Mouse (Mus musculus): ENCODE data around the gene Pjvk.
"Not testable (repeated sequence)": the region's sequence is repeated elsewhere in the genome, so short reads cannot be mapped to it uniquely, and the experiment has no call there.

The Pjvk gene

DNA sequence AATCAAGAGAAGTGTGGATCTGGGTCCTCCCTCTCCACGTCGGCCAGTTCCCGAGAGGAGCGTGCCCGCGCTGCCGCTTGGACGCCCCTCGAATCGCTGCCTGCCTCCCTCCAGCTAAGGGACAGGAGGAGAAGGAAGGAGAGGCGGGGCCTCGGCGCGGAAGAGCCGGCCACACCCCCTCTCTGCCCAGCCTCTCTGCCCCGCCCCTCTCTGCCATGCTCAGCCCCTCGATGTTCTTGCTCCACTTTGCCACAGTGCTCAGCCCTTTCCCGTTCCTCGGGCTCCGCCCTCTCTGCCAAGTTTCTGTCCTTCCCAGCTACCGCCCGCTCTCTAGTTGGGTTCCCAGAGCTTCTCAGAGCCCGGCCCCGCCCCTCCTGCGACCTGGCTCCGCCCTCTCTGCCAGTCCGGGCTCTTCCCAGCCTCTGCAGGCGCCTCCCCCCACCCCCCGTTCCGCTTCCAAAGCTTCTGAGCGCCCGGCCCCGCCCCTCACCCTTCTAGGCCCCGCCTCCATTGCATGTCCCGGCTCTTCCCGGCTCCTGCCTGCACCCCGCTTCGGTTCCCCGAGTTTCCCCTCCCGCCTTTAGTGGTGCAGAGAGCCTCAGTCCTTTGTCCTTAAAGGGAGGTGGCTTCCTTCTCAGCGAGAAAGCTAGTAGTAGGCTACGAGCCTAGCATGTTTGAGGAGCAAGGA lies at the start of gene Pjvk, which contains the start of gene Prkra:
Pjvk (plus strand) TSS at position 594 of the 688 bp plus-strand sequence.
Prkra (minus strand) TSS at position 133 of the 688 bp plus-strand sequence.
- peak; percentile 89 to 94 for DNase-seq (ENCODE audit: low spot score in 2 of 2)

DNA sequence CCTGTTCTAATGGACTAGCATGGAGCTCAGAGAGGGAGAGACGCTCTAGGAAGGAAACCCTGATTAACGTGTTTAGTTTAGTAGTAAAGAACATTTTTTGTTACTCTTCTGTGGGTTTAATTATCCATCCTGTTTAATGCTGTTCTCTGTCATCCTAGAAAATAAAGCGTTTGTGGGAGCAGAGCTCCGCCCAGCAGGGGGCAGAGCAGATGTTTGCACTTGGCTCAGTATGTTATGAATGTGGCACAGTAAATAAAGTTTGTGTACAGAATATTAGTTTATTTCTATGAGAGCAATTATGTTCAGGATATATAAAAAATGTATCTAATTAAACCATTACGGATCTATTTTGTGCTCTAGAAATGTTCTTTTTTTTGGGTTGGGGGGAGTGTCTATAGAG lies 49.1 kb upstream of the Pjvk start:
- no peak for DNase-seq (ENCODE audit: low spot score in 2 of 2)

DNA sequence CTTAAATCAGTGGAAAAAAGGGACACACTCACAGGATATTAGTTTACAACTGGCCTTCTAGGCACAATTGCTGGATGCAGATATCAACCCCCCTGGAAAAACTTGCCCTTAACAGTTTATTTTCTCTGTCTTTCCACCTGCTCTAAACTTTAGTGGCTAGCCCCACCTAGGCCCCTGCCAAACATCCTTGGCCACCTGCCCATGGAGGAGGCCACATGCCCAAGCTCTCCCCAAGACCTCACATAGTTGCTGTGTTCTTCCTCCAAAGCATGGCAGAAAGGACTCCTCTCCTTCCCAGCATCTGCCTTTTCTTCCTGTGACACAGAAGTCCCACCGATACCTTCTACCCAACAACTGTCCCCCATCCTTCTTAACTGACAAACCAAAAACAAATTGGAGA lies 46.0 kb upstream of the Pjvk start:
- DNase-seq (ENCODE audit: low spot score in 2 of 2), result no peak

- DNase-seq (ENCODE audit: low spot score in 2 of 2), result no peak
Observed at GRCm38 (mm10) chr2:76606704-76607103, 41.6 kb upstream of the Pjvk start.

- no peak for DNase-seq (ENCODE audit: low spot score in 2 of 2)
Observed at GRCm38 (mm10) chr2:76610326-76611104, 37.8 kb upstream of the Pjvk start.

GRCm38 (mm10) chr2:76611996-76612395 lies 36.3 kb upstream of the Pjvk start:
- DNase-seq (ENCODE audit: low spot score in 2 of 2), result no peak

DNA sequence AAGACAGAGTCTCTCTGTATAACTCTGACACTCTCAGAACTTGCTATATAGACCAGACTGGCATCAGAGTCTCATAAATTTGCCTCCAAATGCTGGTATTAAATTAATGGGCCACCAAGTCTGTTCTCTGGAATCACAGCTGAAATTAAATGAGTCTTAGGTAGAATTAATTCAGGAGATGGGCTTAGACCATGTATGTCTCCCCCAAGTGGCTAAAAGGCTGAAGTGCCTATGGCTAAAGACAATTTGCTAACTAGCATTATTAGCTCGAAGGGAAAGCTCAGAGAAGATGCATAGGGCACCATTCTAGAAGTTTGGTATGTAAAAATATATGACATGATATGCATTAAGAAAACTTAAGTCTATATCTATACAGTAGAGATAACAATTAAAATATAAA lies 30.2 kb upstream of the Pjvk start:
- no peak for DNase-seq (ENCODE audit: low spot score in 2 of 2)

- DNase-seq (ENCODE audit: low spot score in 2 of 2), result no peak
Observed at GRCm38 (mm10) chr2:76620188-76620587, 28.1 kb upstream of the Pjvk start.

GRCm38 (mm10) chr2:76621724-76622123 lies 26.6 kb upstream of the Pjvk start:
- no peak for DNase-seq (ENCODE audit: low spot score in 2 of 2)

DNA sequence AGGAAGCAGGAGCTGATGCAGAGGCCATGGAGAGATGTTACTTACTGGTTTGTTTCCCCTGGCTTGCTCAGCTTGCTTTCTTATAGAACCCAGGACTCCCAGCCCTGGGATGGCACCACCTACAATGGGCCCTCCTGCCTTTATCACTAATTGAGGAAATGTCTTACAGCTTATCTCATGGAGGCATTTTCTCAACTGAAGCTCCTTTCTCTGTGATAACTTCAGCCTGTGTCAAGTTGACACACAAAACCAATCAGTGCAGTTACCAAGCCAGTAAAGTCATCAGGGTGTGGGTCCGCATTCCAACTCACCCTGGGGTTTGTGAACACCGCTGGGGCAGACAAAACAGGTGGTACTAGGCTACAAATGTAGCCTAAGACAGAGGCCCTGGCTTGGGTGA lies 26.0 kb upstream of the Pjvk start:
- not testable (repeated sequence) for DNase-seq (ENCODE audit: low spot score in 2 of 2)

DNA sequence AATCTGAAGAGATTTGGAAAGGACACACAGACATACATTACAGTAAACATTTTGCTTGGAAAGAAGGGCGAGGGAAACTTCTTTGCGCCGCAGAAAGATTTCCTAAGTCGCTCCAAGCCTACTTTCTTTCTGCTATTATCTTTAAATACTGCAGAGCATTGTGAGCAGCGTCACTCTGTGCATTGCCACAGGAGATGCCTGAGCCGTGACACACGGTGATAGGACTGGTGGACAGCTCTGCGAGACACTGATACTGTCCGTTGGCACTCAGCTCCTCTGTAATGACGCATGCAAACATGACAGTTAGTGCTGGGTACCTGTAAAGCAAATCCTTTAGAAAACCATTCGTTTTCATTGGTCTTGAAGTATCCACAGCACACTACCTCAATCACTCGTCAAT lies 18.0 kb upstream of the Pjvk start:
- DNase-seq (ENCODE audit: low spot score in 2 of 2), result no peak

DNA sequence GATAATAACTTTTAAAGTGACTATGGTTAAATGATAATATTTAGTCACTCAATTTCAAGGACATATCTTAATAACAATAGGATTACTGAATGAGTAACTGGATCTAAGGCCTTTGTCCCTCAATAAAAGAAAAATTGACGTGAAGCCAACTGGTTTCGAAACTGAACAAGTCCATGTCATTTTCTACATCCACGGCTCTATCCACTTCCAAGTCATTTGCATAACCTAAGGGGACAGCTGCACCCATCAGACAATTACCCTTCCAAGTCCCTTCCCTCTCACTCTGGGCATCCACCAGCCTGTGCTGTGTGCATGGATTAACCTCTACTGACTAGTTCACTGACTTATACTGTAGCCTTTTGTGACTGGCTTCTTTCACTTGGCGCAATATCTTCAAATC lies 16.7 kb upstream of the Pjvk start:
- no peak for DNase-seq (ENCODE audit: low spot score in 2 of 2)

- DNase-seq (ENCODE audit: low spot score in 2 of 2), result no peak
Observed at GRCm38 (mm10) chr2:76639637-76640036, 8.6 kb upstream of the Pjvk start.

DNA sequence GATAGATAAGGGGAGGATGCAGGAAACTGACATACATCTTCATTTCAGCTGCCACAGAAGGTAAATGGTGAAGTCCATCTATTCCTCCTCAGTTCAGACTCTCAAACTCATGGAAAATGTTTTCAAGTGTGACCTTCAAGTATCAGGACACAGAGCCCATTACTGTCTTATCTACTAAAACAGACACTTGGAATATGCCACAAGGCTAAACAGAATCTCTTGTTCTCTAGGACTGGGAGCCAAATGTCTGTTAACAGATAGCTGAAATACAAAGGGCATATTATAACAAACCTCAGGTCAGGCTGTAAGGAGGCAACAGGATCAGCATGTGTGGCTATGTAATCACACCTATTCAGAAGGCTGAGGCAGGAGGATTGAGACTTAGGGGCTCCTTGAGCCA lies 4.5 kb upstream of the Pjvk start:
- no peak for DNase-seq (ENCODE audit: low spot score in 2 of 2)

DNA sequence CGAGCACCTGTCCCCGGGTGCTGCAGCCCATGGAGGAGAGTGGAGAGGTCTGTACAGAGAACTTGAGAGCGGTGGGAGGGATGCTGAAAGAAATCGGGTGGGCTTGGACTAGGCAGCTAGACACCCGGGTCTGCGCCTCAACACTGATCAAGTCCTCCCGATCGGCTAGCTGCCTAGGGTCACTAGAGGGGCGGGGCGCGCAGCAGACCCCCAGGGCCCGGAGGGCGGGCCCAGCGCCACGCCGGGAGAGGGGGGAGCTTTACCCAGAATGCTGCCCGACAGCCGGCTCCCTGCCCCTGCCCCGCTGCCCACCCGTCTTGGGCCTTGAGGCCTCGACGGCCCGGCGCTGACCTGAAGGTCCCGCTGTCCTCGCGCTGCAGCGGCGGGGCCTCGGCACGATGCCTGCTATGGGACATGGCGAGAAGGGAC lies 821 bp upstream of the Pjvk start:
- peak in 1 of 2 experiments; percentile 66 for DNase-seq (ENCODE audit: low spot score in 2 of 2)

DNA sequence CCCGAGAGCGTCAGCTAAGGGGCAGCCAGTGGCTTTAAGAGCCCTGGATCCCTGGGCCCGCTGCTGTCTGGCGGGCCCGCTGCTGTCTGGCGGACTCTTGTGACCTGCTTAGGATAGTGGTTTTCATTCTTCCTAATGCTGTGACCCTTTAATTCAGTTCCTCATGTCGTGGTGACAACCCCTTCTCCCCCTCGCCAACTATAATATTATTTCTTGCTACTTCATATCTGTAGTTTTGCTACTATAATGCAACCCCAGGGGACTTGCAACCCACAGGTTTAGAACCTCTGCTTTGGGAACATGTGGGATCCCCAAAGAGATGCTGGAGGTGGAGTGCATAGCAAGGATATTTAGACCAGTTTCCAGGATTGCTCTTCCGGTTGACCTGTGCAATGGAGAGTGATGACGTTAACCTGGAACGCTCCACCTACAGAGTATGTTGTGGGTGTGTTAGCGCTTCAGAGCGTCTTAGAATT lies 428 bp downstream of the Pjvk start:
- peak in 1 of 2 experiments; percentile 64 for DNase-seq (ENCODE audit: low spot score in 2 of 2)

DNA sequence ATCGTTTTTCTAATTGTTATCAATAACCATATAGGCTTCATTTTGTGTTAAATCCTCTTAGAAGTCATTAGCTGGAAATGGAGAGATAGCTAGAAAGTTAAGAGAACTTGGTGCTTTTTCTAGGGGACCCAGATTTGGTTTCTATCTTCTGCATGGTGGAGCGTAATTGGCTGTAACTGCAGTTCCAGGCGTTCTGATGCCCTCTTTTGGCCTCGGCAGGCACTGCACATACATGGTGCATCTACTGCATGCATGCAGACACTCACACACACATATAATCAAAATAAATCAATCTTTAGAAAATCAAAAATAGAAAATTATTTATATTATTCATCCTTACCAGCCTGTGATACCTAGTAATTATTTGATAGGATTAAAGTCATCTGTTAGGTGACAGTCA lies 4.8 kb downstream of the Pjvk start:
- DNase-seq (ENCODE audit: low spot score in 2 of 2), result no peak

- no peak for DNase-seq (ENCODE audit: low spot score in 2 of 2)
Observed at GRCm38 (mm10) chr2:76654646-76655045, 6.4 kb downstream of the Pjvk start.

DNA sequence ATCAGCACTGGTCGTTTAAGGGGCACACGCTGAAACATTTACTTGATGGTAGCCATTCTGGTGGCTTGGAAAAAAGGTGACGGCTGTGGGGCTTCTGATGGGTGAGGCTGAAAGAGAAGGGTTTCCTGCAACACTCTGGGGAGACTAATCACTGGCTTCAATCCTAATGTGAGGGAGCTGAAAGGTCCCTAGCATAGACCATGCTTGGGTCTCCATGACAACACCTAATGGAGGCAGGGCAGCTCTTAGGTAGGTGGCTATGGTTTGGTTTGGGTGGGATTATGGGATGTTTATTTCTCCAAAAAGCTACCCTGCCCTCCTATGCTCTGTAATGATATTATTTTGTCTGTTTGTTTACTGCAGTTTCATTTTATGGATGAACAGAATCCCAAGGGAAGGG lies 7.2 kb downstream of the Pjvk start:
- DNase-seq (ENCODE audit: low spot score in 2 of 2), result no peak

DNA sequence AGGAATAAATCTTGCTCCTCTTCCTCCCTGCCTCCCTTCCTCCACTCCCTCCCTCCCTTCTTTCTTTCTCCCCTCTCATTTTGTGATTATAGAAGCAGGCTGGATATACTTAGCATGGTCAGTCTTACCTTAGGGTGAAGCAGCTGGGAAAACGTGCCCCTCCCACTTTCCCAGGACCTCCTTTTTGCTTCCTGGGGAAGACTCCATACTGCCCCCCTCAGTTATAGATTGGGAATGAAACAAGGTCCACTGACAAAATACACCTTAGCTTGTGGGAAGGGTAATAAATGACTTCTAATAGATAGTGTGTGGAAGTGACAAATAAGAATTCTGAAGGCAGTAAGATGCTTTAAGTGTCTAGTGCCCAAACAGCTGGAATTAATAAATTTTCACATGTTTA lies 7.7 kb downstream of the Pjvk start:
- DNase-seq (ENCODE audit: low spot score in 2 of 2), result no peak

GRCm38 (mm10) chr2:76658551-76658950 lies 10.3 kb downstream of the Pjvk start:
- DNase-seq (ENCODE audit: low spot score in 2 of 2), result no peak

- DNase-seq (ENCODE audit: low spot score in 2 of 2), result no peak
Observed at GRCm38 (mm10) chr2:76659419-76659818, 11.1 kb downstream of the Pjvk start.

- DNase-seq (ENCODE audit: low spot score in 2 of 2), result no peak
Observed at GRCm38 (mm10) chr2:76665531-76665930, 17.3 kb downstream of the Pjvk start.

Data from spleen, postnatal 4 days (tissue).